Mouse (Mus musculus) cerebellum, adult 2 months (tissue): ENCODE measurements around the gene Als2cl.

Experiments used
- CTCF ChIP-seq: fragments of 200-500 bp; IDR thresholded peaks from 2 replicates; pipeline ENCODE4 v1.5.1; 2011; ENCODE audit warnings: low read depth, mild to moderate bottlenecking, control low read depth, low read length, moderate library complexity, borderline replicate concordance; ENCODE audit not compliant: insufficient read depth
- POLR2A ChIP-seq: fragments of 200-500 bp; IDR thresholded peaks from 2 replicates; pipeline ENCODE4 v1.6.1; 2011; ENCODE audit warnings: low read length, control low read depth, borderline replicate concordance; ENCODE audit not compliant: insufficient read depth

DNA sequence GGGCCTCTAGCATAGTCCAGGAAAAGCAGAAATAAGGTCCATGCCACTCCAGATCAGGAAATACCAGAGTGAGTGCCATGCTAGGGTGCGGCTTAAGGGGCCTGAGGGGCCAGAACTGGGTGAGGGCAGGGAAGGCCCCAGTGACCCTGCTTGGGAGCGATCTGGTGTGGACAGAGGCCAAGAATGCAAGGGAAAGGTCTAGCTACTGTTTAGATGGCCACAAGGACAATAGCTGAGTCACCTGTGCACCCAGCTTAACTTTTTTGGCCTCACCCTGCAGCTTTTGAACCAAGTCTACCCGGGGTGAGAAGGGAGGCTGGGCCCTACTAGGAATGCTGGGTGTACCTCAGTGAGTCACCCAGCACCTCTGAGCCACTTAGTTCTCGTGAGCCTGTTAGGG lies 1.1 kb downstream of the Als2cl start:
- TF ChIP-seq CTCF = no peak
- no peak for TF ChIP-seq POLR2A
